Mouse (Mus musculus) hematopoietic stem cell, adult 5-6 weeks (primary cell): ENCODE measurements around the gene Eif3i. TPM values are rescaled to one million over a fixed set of nuclear protein-coding genes. Genes with fewer than 3 reads are reported as not detected.
A peak's percentile ranks its signal among the peaks of the same experiment; 100 is the strongest.
"Not testable (repeated sequence)": the region's sequence is repeated elsewhere in the genome, so short reads cannot be mapped to it uniquely, and the experiment has no call there.

ENCODE experiments used
- ATAC-seq, 2 experiments: fragments of 125-278 bp in 1 of 2; replicated peaks in 1 of 2; 2 replicates each; pipeline ENCODE4 v1.8.0; 2016 to 2017; ENCODE audit warnings: inconsistent platforms in 2 of 2, mild to moderate bottlenecking in 2 of 2, moderate number of reproducible peaks in 2 of 2, low read depth in 1 of 2, moderate TSS enrichment in 1 of 2; ENCODE audit not compliant: low FRiP score in 2 of 2, poor library complexity in 2 of 2, severe bottlenecking in 2 of 2, insufficient read depth in 1 of 2, low TSS enrichment in 1 of 2
- total RNA-seq: library from RNA; stranded (forward); fragments of 172-1452, 232-1000 nt; gene quantifications from 2 replicates; pipeline ENCODE4 v1.2.3, GENCODE M21; 2017

Eif3i gene
- total RNA-seq, 1 experiment from 2014 or later = 281 TPM

GRCm38 (mm10) chr4:129558321-129558955, 42.0 kb downstream of the Eif3i start:
- ATAC-seq = peak in 1 of 2 experiments; percentile 28; a peak in 1 of 4 replicates

GRCm38 (mm10) chr4:129557256-129557808, 43.1 kb downstream of the Eif3i start:
- ATAC-seq = no peak

GRCm38 (mm10) chr4:129556532-129557223, 43.8 kb downstream of the Eif3i start:
- peak; percentile 80 to 85 for ATAC-seq

- peak in 1 of 2 experiments; percentile 30; a peak in 2 of 4 replicates for ATAC-seq
Measured at GRCm38 (mm10) chr4:129555862-129556531, 44.5 kb downstream of the Eif3i start.

- peak; percentile 40 to 55; a peak in 2 of 4 replicates for ATAC-seq
Measured at GRCm38 (mm10) chr4:129555421-129555861, 45.0 kb downstream of the Eif3i start.

GRCm38 (mm10) chr4:129554512-129554911, 45.9 kb downstream of the Eif3i start:
- ATAC-seq = not testable (repeated sequence)

GRCm38 (mm10) chr4:129550295-129550694, 50.2 kb downstream of the Eif3i start:
- ATAC-seq = no peak

GRCm38 (mm10) chr4:129549306-129549705, 51.1 kb downstream of the Eif3i start:
- no peak; a peak in 1 of 4 replicates for ATAC-seq

GRCm38 (mm10) chr4:129547631-129548030, 52.8 kb downstream of the Eif3i start:
- not testable (repeated sequence) for ATAC-seq

GRCm38 (mm10) chr4:129544106-129544505, 56.3 kb downstream of the Eif3i start:
- ATAC-seq = no peak

GRCm38 (mm10) chr4:129542592-129543141, 57.8 kb downstream of the Eif3i start, which contains the start of gene Hdac1:
Hdac1 (minus strand) TSS chr4:129542713.
- ATAC-seq = peak; percentile 96

Other genes with a start within 250 kb of the Eif3i start
- 8.1 and 12.2 TPM in 2 replicates for gene Zbtb8a, start 222.5 kb downstream of the Eif3i start, total RNA-seq
- not detected in 2 replicates for gene Zbtb8b, start 159.8 kb downstream of the Eif3i start, total RNA-seq
- 36.2 and 41.3 TPM in 2 replicates for gene Bsdc1, start 139.1 kb downstream of the Eif3i start, total RNA-seq
- gene Tssk3, start 109.6 kb downstream of the Eif3i start, total RNA-seq = not detected in 2 replicates
- gene Fam229a, start 109.5 kb downstream of the Eif3i start, total RNA-seq = not detected in 2 replicates
- gene Marcksl1, start 87.1 kb downstream of the Eif3i start, total RNA-seq = 159 and 228 TPM in 2 replicates
- gene Hdac1, start 57.9 kb downstream of the Eif3i start, total RNA-seq = 104 TPM in 2 replicates
- gene Lck, start 27.0 kb downstream of the Eif3i start, total RNA-seq = 27.1 and 36.3 TPM in 2 replicates
- gene Fam167b, start 22.1 kb downstream of the Eif3i start, total RNA-seq = not detected in 2 replicates
- 86.7 and 91.1 TPM in 2 replicates for gene Tmem234, start within 50 bp of the Eif3i start, total RNA-seq
- not detected in 2 replicates for gene Dcdc2b, start 13.6 kb upstream of the Eif3i start, total RNA-seq
- 11.4 and 25.6 TPM in 2 replicates for gene Iqcc, start 18.5 kb upstream of the Eif3i start, total RNA-seq
- gene Ccdc28b, start 23.3 kb upstream of the Eif3i start, total RNA-seq = 57.7 and 75.9 TPM in 2 replicates
- gene Txlna, start 40.4 kb upstream of the Eif3i start, total RNA-seq = 106 and 169 TPM in 2 replicates
- 16.0 and 22.8 TPM in 2 replicates for gene Kpna6, start 72.1 kb upstream of the Eif3i start, total RNA-seq
- gene Tmem39b, start 96.2 kb upstream of the Eif3i start, total RNA-seq = 6.4 and 8.0 TPM in 2 replicates
- gene Khdrbs1, start 141.7 kb upstream of the Eif3i start, total RNA-seq = 92.1 and 122 TPM in 2 replicates
- 413 and 530 TPM in 2 replicates for gene Ptp4a2, start 210.6 kb upstream of the Eif3i start, total RNA-seq